Mouse (Mus musculus) CD8-positive naive resting alpha-beta T cell, adult 2 months (primary cell): Measurements from ENCODE around the gene Zmat1.

Experiments
- DNase-seq, 2 experiments: peaks; one replicate each; pipeline ENCODE4 v3.0.0; 2022; ENCODE audit warnings: low read depth in 2 of 2, low spot score in 2 of 2

The Zmat1 gene

GRCm38 (mm10) chrX:135008720-135009470 lies at the start of gene Zmat1:
Gene Zmat1 (minus strand): TSS chrX:135009209.
- DNase-seq: peak; percentile 81 to 83

DNA sequence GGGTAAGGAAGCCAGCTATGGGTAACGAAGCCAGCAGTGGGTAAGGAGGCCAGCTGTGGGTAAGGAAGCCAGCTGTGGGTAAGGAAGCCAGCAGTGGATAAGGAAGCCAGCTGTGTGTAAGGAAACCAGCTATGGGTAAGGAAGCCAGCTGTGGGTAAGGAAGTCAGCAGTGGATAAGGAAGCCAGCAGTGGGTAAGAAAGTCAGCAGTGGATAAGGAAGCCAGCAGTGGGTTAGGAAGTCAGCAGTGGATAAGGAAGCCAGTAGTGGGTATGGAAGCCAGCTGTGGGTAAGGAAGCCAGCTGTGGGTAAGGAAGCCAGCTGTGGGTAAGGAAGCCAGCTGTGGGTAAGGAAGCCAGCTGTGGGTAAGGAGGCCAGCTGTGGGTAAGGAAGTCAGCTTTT lies 44.9 kb upstream of the Zmat1 start:
- peak in 1 of 2 experiments; percentile 4 for DNase-seq

GRCm38 (mm10) chrX:135035962-135036375 lies 27.0 kb upstream of the Zmat1 start:
- no peak for DNase-seq

DNA sequence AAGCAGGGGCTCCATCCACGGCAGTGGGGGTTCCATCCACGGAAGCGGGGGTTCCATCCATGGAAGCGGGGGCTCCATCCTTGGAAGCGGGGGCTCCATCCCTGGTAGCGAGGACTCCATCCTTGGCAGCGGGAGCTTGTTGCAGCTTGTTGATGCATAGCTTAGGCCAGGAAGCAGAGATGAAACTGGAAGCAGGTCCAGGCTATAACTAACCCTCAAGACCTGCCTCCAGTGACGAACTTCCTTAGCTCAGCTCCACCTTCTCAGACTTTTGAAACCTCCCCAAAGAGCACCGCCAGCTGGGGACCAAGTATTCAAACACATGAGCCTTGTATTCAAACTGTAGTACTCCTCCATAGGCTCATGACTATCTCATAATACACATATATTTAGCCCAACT lies 16.1 kb upstream of the Zmat1 start:
- DNase-seq: no peak

- no peak for DNase-seq
Observed at GRCm38 (mm10) chrX:135011381-135011780, 2.4 kb upstream of the Zmat1 start.

DNA sequence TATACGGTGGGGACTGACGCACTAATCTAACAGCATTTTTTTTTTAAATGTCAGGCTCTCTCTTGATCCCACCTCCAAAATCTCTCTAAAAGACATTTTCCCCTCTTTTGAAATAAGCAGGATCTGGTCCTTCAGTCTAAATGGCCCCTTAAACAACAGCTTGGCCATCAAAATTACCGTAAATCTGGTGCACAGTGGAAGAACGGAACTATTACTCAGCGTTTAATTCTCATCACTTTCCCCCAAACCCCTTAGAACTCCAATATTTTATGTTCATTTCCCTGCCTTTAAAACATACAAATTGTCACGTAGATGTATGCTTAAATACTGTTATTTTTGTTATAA lies 434 bp upstream of the Zmat1 start:
- DNase-seq: no peak

DNA sequence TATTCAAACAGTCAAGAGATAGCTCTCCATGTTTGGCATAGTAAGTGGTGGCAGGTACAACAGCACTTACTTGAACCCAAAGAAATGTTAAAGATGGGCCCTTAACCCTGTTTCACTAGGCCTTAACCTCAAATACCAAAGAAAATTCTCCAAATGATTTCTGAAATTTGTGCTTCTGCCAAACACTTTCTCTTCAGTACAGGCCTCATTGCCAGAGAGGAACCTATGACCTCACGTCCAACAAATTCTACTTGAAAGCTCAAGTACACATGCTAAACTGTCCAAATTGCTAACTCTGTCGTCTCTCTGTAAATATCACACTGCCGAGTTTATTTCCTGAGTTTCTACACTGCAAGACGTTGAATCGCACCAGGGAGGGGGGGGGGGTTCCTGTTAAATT lies 988 bp downstream of the Zmat1 start:
- DNase-seq: no peak

- DNase-seq: no peak
Observed at GRCm38 (mm10) chrX:134964546-134964945, 44.5 kb downstream of the Zmat1 start, which contains the start of gene Nxf2. Gene Nxf2 (minus strand): TSS chrX:134964754.

- peak; percentile 35 to 42 for DNase-seq
Observed at GRCm38 (mm10) chrX:134963305-134964094, 45.5 kb downstream of the Zmat1 start.

GRCm38 (mm10) chrX:134930361-134930760 lies 78.6 kb downstream of the Zmat1 start:
- peak; percentile 28 to 56 for DNase-seq

DNA sequence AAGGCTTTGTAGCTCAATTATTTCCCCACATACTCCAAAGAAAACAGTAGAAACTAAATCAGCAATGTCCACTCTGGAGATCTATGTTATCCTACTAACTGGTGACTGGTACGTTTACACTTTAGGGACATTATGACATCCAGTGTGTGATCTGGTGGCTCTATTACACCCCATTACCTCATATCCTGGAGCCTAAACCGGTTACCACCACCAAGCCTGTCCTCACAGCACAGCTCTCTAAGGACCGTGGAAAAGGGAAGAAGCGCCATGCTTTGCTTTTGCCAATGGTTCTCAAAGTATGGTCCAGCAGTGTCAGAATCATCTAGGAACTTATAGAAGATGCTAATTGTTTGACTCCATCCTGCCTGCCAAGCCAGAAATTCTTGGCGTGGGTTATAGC lies 79.1 kb downstream of the Zmat1 start:
- no peak for DNase-seq

DNA sequence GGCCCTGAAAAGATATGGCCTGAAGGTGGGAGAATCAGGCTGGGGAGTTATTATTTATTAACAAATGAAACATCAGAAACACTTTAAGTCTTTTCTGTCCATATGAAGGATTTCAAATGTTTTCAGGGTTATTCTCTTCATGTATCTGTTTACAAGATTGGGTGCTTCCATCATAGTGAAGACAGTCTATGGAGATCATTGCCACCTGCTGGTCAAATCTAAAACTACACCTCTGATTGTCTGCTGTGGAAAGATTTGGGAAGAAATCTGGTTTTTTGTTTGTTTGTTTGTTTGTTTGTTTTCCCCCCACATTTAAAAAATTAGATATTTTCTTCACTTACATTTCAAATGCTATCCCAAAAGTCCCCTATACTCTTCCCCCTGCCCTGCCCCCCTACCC lies 84.0 kb downstream of the Zmat1 start:
- peak; percentile 5 to 13 for DNase-seq

DNA sequence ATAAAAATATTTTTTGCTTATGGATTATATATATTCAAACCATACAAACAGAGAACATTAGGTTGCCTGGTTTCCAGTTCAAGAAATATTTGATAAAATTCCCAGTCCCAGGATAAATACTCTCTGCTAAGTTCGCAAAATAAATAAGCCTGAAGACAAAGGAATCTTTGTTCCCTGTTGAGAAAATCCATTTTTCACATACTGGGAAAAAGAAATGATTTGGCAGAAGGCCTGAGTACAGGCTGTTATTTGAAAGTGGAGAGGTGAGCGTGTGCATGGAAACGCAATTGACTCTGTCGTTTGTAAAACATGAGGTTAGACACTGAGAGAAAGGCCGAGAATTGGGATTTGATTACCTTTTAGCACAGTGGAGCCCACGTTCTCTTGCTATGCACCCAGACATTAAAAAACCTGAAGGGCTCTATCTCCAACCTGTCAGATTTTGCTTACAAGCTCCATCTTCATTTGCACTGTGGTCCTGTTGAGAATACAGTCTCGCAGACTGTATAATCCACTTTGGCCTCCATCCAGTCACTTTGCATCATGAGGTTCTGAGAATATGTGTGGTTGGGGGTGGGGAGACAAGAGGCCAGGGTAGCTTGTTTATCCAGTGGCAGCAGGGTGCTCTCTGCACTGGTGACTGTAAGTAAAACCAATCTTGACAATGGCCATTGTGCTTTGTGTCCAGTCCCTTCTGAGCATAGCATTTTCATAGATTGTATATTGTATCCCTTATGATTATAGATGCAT lies 85.2 kb downstream of the Zmat1 start:
- no peak for DNase-seq
